Mouse (Mus musculus) forebrain, embryonic 11.5 days (tissue): ENCODE measurements at regions not wholly inside any gene's neighbourhood (a gene's known extent, or its start where the extent isn't known, plus 50 kb on each side); places are given as distances from the start of the nearest gene placed in this dataset.

Experiments used
- ATAC-seq: fragments of 200-750 bp; cut with Nextera tagmentation; replicated peaks from 2 replicates; pipeline ENCODE4 v1.8.0; 2017; ENCODE audit warnings: moderate TSS enrichment; ENCODE audit not compliant: low FRiP score
- DNase-seq: peaks from one replicate; pipeline ENCODE4 v3.0.0-alpha.2; 2017; ENCODE audit warnings: low spot score
- H3K27ac ChIP-seq: fragments of 300-500 bp; sonication (generic); 2 replicates; pipeline ENCODE4 v1.5.1; 2014; ENCODE audit warnings: low read depth, low read length
- H3K27me3 ChIP-seq: fragments of 300-500 bp; sonication (generic); 2 replicates; pipeline ENCODE4 v1.6.1; 2014; ENCODE audit warnings: mild to moderate bottlenecking, low read length, mixed read lengths; ENCODE audit not compliant: control insufficient read depth, insufficient read depth
- H3K36me3 ChIP-seq: fragments of 300-500 bp; sonication (generic); 2 replicates; pipeline ENCODE4 v1.6.1; 2014; ENCODE audit warnings: mild to moderate bottlenecking, low read length, moderate library complexity, mixed read lengths; ENCODE audit not compliant: control insufficient read depth, insufficient read depth
- H3K4me1 ChIP-seq: fragments of 300-500 bp; sonication (generic); replicated peaks from 2 replicates; pipeline ENCODE4 v1.6.1; 2014; ENCODE audit warnings: low read length, mixed read lengths; ENCODE audit not compliant: control insufficient read depth, insufficient read depth
- H3K4me2 ChIP-seq: fragments of 300-500 bp; sonication (generic); 2 replicates; pipeline ENCODE4 v1.6.1; 2014; ENCODE audit warnings: low read depth, mild to moderate bottlenecking, low read length, moderate library complexity, mixed read lengths; ENCODE audit not compliant: severe bottlenecking
- H3K4me3 ChIP-seq: fragments of 300-500 bp; sonication (generic); 2 replicates; pipeline ENCODE4 v1.5.1; 2014; ENCODE audit warnings: low read depth, low read length
- H3K9ac ChIP-seq: fragments of 300-500 bp; sonication (generic); 2 replicates; pipeline ENCODE4 v1.6.1; 2014; ENCODE audit warnings: low read length
- H3K9me3 ChIP-seq: fragments of 300-500 bp; sonication (generic); 2 replicates; pipeline ENCODE4 v1.6.1; 2016; ENCODE audit warnings: low read length, mixed read lengths; ENCODE audit not compliant: control insufficient read depth
- WGBS: fragments of 180-500 bp; shearing (Covaris S2); extraction: QIAGEN DNeasy Blood & Tissue Kit; methylation state at CpG from one replicate; pipeline ENCODE4 v1.1.7; 2014; 5-methylcytosine and 5-hydroxymethylcytosine counted together

DNA sequence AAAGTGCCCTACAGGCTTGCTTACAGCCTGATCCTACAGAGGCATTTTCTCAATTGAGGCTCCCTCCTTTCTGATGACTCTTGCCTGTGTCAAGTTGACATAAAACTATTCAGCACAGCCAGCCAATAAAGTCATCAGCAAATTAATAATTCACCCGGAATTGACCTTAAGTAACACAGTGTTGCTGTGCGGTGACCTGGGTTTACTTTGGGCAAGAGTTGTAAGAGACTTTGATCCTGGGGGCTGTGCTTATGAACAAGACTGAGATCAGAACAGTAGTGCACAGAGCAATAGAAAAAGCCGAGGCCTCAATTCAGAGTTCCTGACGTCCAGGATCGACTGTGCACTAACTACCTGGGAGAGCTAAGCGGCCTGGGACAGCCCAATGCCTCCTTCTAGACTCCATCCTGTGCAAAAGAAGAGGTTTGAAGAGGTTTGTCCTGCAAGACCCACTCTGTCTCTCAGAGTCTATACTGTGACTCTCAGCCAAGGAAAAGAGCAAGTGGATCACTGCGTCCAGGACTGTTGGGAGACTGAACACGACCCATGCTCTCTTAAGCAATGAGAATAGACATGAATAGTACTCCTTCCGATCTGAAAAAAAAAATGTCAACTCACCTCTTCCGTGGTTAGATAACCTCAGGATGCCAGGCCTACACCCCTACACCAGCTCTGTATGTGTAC is 208.7 kb upstream of the Cadm1 start:
- Histone ChIP-seq H3K4me1 (0 out of 2 replicates have a peak, but pooled peaks cover 2% of the 10 kb centered on the region), H3K4me2 (no peak overlapping the region)
- WGBS: 68% methylated on average over 10 of the region's 10 CpGs

DNA sequence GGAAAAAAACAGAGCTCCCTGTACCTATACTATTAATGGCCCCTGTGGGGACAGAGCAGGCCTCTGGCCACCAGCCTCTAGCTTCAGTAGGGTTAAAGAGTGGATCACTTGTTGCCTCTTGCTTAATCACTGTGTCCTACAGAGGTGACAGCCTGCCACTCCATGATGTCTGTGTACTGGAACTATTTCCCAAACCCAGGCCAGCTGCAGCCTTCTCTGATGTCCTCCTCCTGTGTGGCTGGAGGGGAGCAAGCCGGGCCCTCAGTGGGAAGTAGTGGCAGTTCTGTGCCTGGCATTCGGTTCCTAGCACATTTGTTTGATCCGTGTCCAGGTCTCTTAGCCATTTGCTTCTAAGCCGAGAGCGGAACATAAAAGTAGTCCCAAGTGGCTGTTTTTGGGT is 207.7 kb upstream of the Cadm1 start:
- Histone ChIP-seq H3K4me1 (0 out of 2 replicates have a peak, but pooled peaks cover 2% of the 10 kb centered on the region), H3K36me3 (no peaks in the 10 kb centered on the region), H3K9me3 (no peaks in the 10 kb centered on the region), H3K27ac (no peak overlapping the region), H3K4me3 (no peak overlapping the region), H3K9ac (no peak overlapping the region), H3K27me3 (no peaks in the 10 kb centered on the region), H3K4me2 (no peak overlapping the region)
- no peak for ATAC-seq
- WGBS: 90% methylated on average over 5 of the region's 5 CpGs
- DNase-seq: no peak

More for the DNA sequence above, 208.7 kb upstream of the Cadm1 start:
- ATAC-seq (no peak), DNase-seq (no peak)
- Histone ChIP-seq H3K4me3 (no peak overlapping the region), H3K9ac (no peak overlapping the region), H3K9me3 (no peaks in the 10 kb centered on the region), H3K27me3 (no peaks in the 10 kb centered on the region), H3K36me3 (no peaks in the 10 kb centered on the region), H3K27ac (no peak overlapping the region)

DNA sequence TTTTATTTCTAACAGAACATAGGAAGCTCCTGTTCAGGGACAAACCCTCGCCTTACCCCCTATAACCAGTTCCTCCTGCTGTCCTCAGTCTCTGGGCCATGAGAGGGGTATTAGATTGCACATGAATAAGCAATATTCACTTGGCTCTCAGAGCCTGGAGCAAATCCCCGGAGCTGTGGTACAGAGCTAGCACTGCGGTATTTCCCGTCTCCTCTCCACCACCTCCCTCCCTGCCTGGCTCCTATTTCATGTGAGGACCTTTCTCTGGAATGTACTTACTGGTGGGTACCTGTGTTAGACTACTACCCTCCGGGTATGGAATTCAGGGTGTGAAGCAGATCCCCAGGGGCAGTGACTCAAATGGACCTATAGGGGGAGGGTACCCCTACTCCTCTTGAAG is 206.9 kb upstream of the Cadm1 start:
- 62% methylated on average over 5 of the region's 5 CpGs for WGBS
- H3K9me3 ChIP-seq: no peaks in the 10 kb centered on the region
- ATAC-seq: no peak
- H3K27ac ChIP-seq: no peak overlapping the region
- DNase-seq: no peak
- 0 out of 2 replicates have a peak, but pooled peaks cover 2% of the 10 kb centered on the region for H3K4me1 ChIP-seq
- H3K9ac ChIP-seq: no peak overlapping the region
- H3K27me3 ChIP-seq: no peaks in the 10 kb centered on the region
- no peaks in the 10 kb centered on the region for H3K36me3 ChIP-seq
- H3K4me3 ChIP-seq: no peak overlapping the region
- no peak overlapping the region for H3K4me2 ChIP-seq

DNA sequence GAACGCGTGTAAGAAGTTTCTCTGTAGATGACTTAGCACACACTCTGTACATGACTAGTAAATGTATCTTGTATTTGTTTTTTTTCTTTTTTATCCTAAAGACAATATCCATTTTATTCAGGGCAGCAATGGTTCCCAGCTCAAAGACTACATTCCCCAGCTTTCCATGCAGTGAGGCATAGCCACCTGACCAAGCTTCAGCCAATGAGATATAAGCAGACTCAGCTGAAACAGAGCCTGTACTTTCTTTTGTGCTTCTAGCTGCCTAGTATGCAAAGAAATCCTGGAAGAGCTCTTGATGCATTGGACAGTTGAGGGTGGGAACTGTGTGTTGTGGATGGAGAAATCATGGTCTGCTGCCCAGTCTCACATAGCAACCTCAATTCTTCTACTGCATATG is 202.4 kb upstream of the Cadm1 start:
- H3K36me3 ChIP-seq: no peaks in the 10 kb centered on the region
- H3K9ac ChIP-seq: no peak overlapping the region
- no peaks in the 10 kb centered on the region for H3K27me3 ChIP-seq
- H3K4me3 ChIP-seq: no peak overlapping the region
- H3K4me2 ChIP-seq: no peak overlapping the region
- H3K27ac ChIP-seq: no peak overlapping the region
- ATAC-seq: no peak
- no peaks in the 10 kb centered on the region for H3K4me1 ChIP-seq
- WGBS: 97% methylated on average over 2 of the region's 2 CpGs
- no peaks in the 10 kb centered on the region for H3K9me3 ChIP-seq
- DNase-seq: no peak

DNA sequence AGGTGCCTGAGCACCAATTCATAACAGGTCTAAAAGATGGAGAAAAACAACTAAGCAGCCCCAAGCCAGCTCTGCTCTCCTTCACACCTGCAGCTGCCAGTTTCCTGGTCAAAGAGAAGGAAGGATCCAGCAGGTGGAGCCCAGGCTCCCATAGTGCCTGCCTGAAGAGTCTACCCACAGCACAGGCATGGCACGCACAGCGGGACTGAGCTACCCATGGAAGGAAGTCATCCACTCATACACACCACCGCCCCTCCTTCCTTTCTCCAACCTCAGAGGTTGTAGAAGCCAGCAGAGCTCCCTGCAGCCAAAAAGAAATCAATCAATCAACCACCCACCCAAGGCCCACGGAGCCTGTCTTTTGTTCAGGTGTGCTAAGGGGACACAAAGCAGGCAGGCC is 197.0 kb upstream of the Cadm1 start:
- no peak overlapping the region for H3K27ac ChIP-seq
- DNase-seq (no peak), ATAC-seq (no peak)
- H3K27me3 ChIP-seq: no peaks in the 10 kb centered on the region
- H3K9me3 ChIP-seq: no peaks in the 10 kb centered on the region
- H3K9ac ChIP-seq: no peak overlapping the region
- H3K36me3 ChIP-seq: no peaks in the 10 kb centered on the region
- no peak overlapping the region for H3K4me3 ChIP-seq
- H3K4me2 ChIP-seq: no peak overlapping the region
- WGBS: 59% methylated on average over 4 of the region's 4 CpGs
- no peaks in the 10 kb centered on the region for H3K4me1 ChIP-seq

DNA sequence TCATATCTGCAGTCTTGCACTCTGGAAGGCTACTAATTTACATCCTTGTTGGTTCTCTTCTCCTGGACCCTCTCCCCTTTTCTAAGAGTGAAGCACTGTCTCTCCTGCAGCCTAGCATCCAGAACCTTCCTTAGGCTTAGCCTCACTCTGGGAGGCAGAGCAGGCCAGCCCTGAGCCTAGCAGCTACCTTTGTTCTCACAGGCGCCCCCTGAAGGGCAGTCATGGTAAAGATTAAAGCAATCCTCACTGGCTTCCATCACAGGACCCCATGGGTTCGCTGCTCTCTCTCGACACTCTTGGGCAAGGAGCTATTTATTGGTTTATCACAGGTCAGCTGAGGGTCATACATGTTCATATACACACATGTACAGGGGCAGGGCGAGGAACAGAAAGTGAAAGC is 191.8 kb upstream of the Cadm1 start:
- Histone ChIP-seq H3K27ac (no peak overlapping the region), H3K4me3 (no peak overlapping the region), H3K27me3 (no peaks in the 10 kb centered on the region), H3K36me3 (no peaks in the 10 kb centered on the region), H3K4me1 (no peaks in the 10 kb centered on the region), H3K4me2 (no peak overlapping the region), H3K9me3 (no peaks in the 10 kb centered on the region), H3K9ac (no peak overlapping the region)
- 55% methylated on average over 4 of the region's 4 CpGs for WGBS
- DNase-seq (no peak), ATAC-seq (no peak)

DNA sequence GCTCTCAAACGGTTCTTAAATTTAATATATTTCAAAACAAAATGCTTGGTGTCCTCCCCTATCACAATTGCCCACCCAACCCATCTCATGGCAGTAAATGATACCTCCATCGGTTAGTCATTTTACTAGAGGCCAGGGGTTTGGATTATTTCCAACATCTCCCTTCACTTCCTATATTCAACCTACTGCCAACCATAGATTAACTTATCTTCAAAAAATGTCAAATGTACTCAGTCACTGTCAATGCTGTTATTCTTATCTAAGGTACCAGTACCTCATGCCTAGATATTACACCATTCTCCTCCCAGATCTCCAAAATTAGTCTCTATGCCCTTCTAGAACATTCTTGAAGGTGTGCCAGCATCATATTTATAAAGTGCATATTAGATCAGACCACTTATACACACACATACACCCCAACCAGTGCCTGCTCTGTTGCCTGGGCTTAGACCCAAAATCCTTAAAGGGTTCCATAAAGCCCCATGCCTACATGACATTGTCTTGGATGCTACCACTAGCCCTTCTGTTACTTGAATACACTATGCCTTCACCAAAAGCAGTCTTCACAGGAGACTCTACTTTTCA is 183.4 kb upstream of the Cadm1 start:
- H3K9ac ChIP-seq: no peak overlapping the region
- H3K4me3 ChIP-seq: no peak overlapping the region
- H3K27me3 ChIP-seq: peaks cover 3% of the 10 kb centered on the region; the same call in 1 of the 2 replicates
- H3K4me1 ChIP-seq: no peaks in the 10 kb centered on the region
- ATAC-seq (no peak), DNase-seq (no peak)
- no peaks in the 10 kb centered on the region for H3K9me3 ChIP-seq
- H3K36me3 ChIP-seq: no peaks in the 10 kb centered on the region
- 92% methylated on average over 2 of the region's 2 CpGs for WGBS
- no peak overlapping the region for H3K27ac ChIP-seq
- no peak overlapping the region for H3K4me2 ChIP-seq

DNA sequence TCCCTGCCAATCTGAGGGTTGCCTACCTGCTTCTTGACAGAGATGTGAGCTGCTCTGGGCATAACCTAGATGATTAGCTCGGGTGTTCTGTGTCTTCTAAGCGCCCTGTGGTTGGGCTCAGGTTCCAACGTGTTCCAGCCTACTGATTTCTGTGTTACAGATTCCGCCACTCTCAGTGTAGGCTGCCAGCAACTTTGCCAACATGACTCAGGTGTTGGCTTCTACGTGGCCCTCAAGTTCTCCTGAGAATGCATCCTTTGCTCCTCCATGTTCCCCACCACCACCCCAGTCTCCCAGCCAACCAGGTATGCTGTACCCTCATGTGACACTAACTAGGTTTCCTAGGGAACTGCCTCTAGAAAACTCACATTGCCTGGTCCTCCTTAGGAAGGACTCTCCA is 179.7 kb upstream of the Cadm1 start:
- H3K9ac ChIP-seq: no peak overlapping the region
- DNase-seq: no peak
- ATAC-seq: no peak
- H3K36me3 ChIP-seq: no peaks in the 10 kb centered on the region
- peaks cover 5% of the 10 kb centered on the region; the same call in 1 of the 2 replicates for H3K27me3 ChIP-seq
- no peaks in the 10 kb centered on the region for H3K9me3 ChIP-seq
- 87% methylated on average over 5 of the region's 5 CpGs for WGBS
- H3K27ac ChIP-seq: no peak overlapping the region
- H3K4me1 ChIP-seq: peaks cover 11% of the 10 kb centered on the region; the same call in 1 of the 2 replicates
- no peak overlapping the region for H3K4me3 ChIP-seq
- H3K4me2 ChIP-seq: no peak overlapping the region

DNA sequence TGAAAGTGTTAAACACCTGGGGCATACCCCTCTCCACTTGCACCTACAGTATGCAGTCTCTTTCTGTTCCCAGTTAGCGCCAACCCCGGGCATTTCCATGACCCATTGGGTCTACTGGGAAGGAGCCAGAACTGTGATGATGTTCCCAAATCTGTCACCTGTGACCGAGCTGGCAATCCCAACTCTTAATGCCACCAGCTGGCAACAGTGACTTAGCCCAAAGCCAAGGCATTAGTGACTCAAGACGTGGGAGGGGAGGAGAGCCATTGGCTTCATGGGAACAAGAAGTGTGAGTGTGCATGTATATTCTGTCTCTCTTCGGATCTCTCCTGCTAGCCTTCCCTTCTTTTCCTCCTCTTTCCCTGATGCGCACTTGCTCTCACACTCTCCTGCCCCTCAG is 178.9 kb upstream of the Cadm1 start:
- peaks cover 11% of the 10 kb centered on the region; the same call in 1 of the 2 replicates for H3K4me1 ChIP-seq
- H3K9me3 ChIP-seq: no peaks in the 10 kb centered on the region
- peaks cover 5% of the 10 kb centered on the region; the same call in 1 of the 2 replicates for H3K27me3 ChIP-seq
- no peak overlapping the region for H3K4me2 ChIP-seq
- DNase-seq (no peak), ATAC-seq (no peak)
- no peak overlapping the region for H3K9ac ChIP-seq
- H3K4me3 ChIP-seq: no peak overlapping the region
- 88% methylated on average over 6 of the region's 6 CpGs for WGBS
- H3K27ac ChIP-seq: no peak overlapping the region
- H3K36me3 ChIP-seq: no peaks in the 10 kb centered on the region
